Mouse (Mus musculus): Measurements from ENCODE around the gene Mlip.

DNA sequence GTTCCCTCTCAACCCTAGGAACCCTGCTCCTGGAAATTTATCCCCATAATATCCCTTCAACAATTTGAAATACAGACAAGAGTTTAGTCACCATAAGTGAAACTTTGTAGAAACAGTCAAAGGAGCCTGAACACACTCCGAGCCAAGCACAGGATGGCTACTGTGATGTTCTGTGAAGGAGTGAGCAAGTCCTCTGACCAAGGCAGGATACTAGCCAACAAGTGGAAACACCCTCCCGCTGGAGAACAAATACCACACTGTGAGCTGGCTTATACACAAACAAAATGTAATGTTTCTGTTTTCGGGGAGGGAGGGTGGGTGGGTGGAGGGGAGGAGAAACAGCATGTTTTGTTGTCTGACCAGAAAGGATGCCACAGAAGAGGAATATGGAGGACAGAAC lies 17.9 kb upstream of the Mlip start:
- TF ChIP-seq MAFK (IDR thresholded peaks at IDR 0.05; ENCODE audit: insufficient read depth, low read depth, low read length) (no peak), CHD2 (IDR thresholded peaks at IDR 0.05; ENCODE audit: low read depth, low read length) (no peak), HCFC1 (IDR thresholded peaks at IDR 0.05; ENCODE audit: borderline replicate concordance, insufficient read depth, low read length) (no peak)
